ENCODE assay signal across 12 mouse cellular contexts in genomic region chr15:97466110-97466509, GRCm38 (mm10).
DNase-seq lines count a peak whose midpoint lies in the region; ATAC-seq and TF ChIP-seq lines count a peak whose summit lies in the region.
"Had no signal": no experiment of that assay in that cellular context is flagged by ENCODE, and none has a peak within 500 bp of the region (broad histone marks: within the 10 kb centered on the region; RNA-seq: fewer than 3 reads in every experiment).

No protein-coding gene starts in this region.

- no peak for TF ChIP-seq POLR2A in liver, adult 2 months (IDR thresholded peaks at IDR 0.05; ENCODE audit: extremely low read depth, insufficient read depth, low read length)

- no peak overlapping the region for H3K4me3 ChIP-seq in liver, adult 2 months (ENCODE audit: insufficient read depth, low read depth, low read length)
- no peak overlapping the region for H3K4me3 ChIP-seq in liver, embryonic 12.5 days
- H3K4me3 ChIP-seq in liver, postnatal 0 days (ENCODE audit: low read depth, low read length), result no peak overlapping the region
- H3K4me3 ChIP-seq: embryonic facial prominence, embryonic 12.5 days; heart, embryonic 13.5 days; megakaryocyte, embryonic 14.5 days had no signal

- no peak overlapping the region for H3K4me2 ChIP-seq in liver, embryonic 12.5 days
- H3K4me2 ChIP-seq in liver, postnatal 0 days (ENCODE audit: low read depth, low read length), result no peak overlapping the region
- H3K4me2 ChIP-seq: embryonic facial prominence, embryonic 12.5 days; heart, embryonic 13.5 days had no signal

- H3K9me3 ChIP-seq in liver, embryonic 12.5 days (replicated peaks), result no peaks in the 10 kb centered on the region
- no peaks in the 10 kb centered on the region for H3K9me3 ChIP-seq in liver, postnatal 0 days (ENCODE audit: low read length)
- H3K9me3 ChIP-seq: embryonic facial prominence, embryonic 12.5 days; heart, embryonic 13.5 days had no signal

- no peak for ATAC-seq in liver, embryonic 12.5 days
- no peak for ATAC-seq in liver, postnatal 0 days
- no peak for ATAC-seq in erythroblast, adult 5-6 weeks (replicated peaks; ENCODE audit: low FRiP score, poor library complexity, severe bottlenecking)

- no peak overlapping the region for H3K9ac ChIP-seq in liver, adult 2 months (ENCODE audit: low read depth, low read length)
- no peak overlapping the region for H3K9ac ChIP-seq in liver, embryonic 12.5 days
- H3K9ac ChIP-seq in liver, postnatal 0 days (replicated peaks), result no peak overlapping the region
- H3K9ac ChIP-seq: embryonic facial prominence, embryonic 12.5 days; heart, embryonic 13.5 days had no signal

- no peaks in the 10 kb centered on the region for H3K36me3 ChIP-seq in liver, adult 2 months (ENCODE audit: control insufficient read depth, insufficient read depth, low read length)
- no peaks in the 10 kb centered on the region for H3K36me3 ChIP-seq in liver, embryonic 12.5 days
- no peaks in the 10 kb centered on the region for H3K36me3 ChIP-seq in liver, postnatal 0 days (replicated peaks; ENCODE audit: insufficient read depth, low read length)
- H3K36me3 ChIP-seq: embryonic facial prominence, embryonic 12.5 days; heart, embryonic 13.5 days had no signal

- no peaks in the 10 kb centered on the region for H3K27me3 ChIP-seq in liver, adult 2 months (ENCODE audit: control insufficient read depth, insufficient read depth, low read length)
- no peaks in the 10 kb centered on the region for H3K27me3 ChIP-seq in liver, embryonic 12.5 days (replicated peaks)
- H3K27me3 ChIP-seq in liver, postnatal 0 days (ENCODE audit: insufficient read depth, low read length), result no peaks in the 10 kb centered on the region
- H3K27me3 ChIP-seq: embryonic facial prominence, embryonic 12.5 days; heart, embryonic 13.5 days; megakaryocyte, embryonic 14.5 days had no signal

- TF ChIP-seq CTCF in liver, adult 2 months (IDR thresholded peaks at IDR 0.05; ENCODE audit: low read depth, low read length), result peak; percentile 48; the same call in 1 of the 2 replicates
- peak; percentile 61 for TF ChIP-seq CTCF in liver, postnatal 0 days (IDR thresholded peaks at IDR 0.05; ENCODE audit: low read depth)

- H3K4me1 ChIP-seq in liver, adult 2 months (ENCODE audit: control insufficient read depth, insufficient read depth, low read length), result no peaks in the 10 kb centered on the region
- no peaks in the 10 kb centered on the region; the same call in 1 of the 2 replicates for H3K4me1 ChIP-seq in liver, embryonic 12.5 days
- peaks cover 13% of the 10 kb centered on the region; the same call in 1 of the 2 replicates for H3K4me1 ChIP-seq in liver, postnatal 0 days (ENCODE audit: insufficient read depth)
- H3K4me1 ChIP-seq: embryonic facial prominence, embryonic 12.5 days; heart, embryonic 13.5 days had no signal

- no peaks in the 10 kb centered on the region for H3K79me2 ChIP-seq in liver, adult 2 months (ENCODE audit: control insufficient read depth, insufficient read depth, low read length)

- WGBS in liver, adult 2 months, result 69% methylated on average over 3 of the region's 3 CpGs
- 48% methylated on average over 3 of the region's 3 CpGs for WGBS in liver, embryonic 12.5 days (ENCODE audit: insufficient replicate concordance)
- 53% methylated on average over 3 of the region's 3 CpGs for WGBS in liver, postnatal 0 days (ENCODE audit: insufficient replicate concordance)

- peak; percentile 54 for DNase-seq in adrenal gland, postnatal 14 days
- DNase-seq in adrenal gland, adult 2 months, result no peak
- no peak for DNase-seq in liver, adult 2 months (ENCODE audit: extremely low read depth, low read depth, low spot score)
- peak; percentile 61 for DNase-seq in ES-CJ7 (ENCODE audit: low read depth, low spot score)
- DNase-seq in liver, postnatal 0 days, result peak; percentile 36
- no peak for DNase-seq in left cerebral cortex, postnatal 14 days (ENCODE audit: low spot score in 2 of 2)
- DNase-seq: kidney, adult 11 months had no signal

- intact Hi-C loops in left cerebral cortex, postnatal 14 days (cut with DNase I), result no loop called here

- TF ChIP-seq EP300 in liver, postnatal 0 days (IDR thresholded peaks at IDR 0.05; ENCODE audit: low read depth), result no peak

- no peak overlapping the region for H3K27ac ChIP-seq in liver, adult 2 months (replicated peaks; ENCODE audit: insufficient read depth, low read depth, low read length)
- no peak overlapping the region for H3K27ac ChIP-seq in liver, embryonic 12.5 days
- H3K27ac ChIP-seq in liver, postnatal 0 days (ENCODE audit: low read depth), result no peak overlapping the region
- H3K27ac ChIP-seq: embryonic facial prominence, embryonic 12.5 days; heart, embryonic 13.5 days had no signal

Comparison
In these comparisons a context has a peak if more than half of its experiments do, and no peak if none do; other contexts are left out.
1. DNase-seq: peak in adrenal gland, postnatal 14 days (single experiment), ES-CJ7 (single experiment) and liver, postnatal 0 days (single experiment); none in adrenal gland, adult 2 months (single experiment), liver, adult 2 months (single experiment) and left cerebral cortex, postnatal 14 days (0 of 2).